Mouse (Mus musculus): Measurements from ENCODE around the gene Pth2.

The Pth2 gene

GRCm38 (mm10) chr7:45153586-45153985 is 27.2 kb upstream of the Pth2 start:
- no peak for DNase-seq (ENCODE audit: low read depth, low spot score)

GRCm38 (mm10) chr7:45154096-45154992 is 26.5 kb upstream of the Pth2 start, which contains the start of the genes Pih1d1 and Aldh16a1:
Gene Pih1d1, plus strand, starts transcription at chr7:45154303.
Gene Aldh16a1, minus strand, starts transcription at chr7:45154584.
- peak; percentile 90 for DNase-seq (ENCODE audit: low read depth, low spot score)

- DNase-seq (ENCODE audit: low read depth, low spot score) = no peak
Observed at GRCm38 (mm10) chr7:45154993-45155514, 25.7 kb upstream of the Pth2 start.

GRCm38 (mm10) chr7:45155590-45155989 is 25.2 kb upstream of the Pth2 start:
- no peak for DNase-seq (ENCODE audit: low read depth, low spot score)

- no peak for DNase-seq (ENCODE audit: low read depth, low spot score)
Observed at GRCm38 (mm10) chr7:45156206-45156605, 24.6 kb upstream of the Pth2 start.

GRCm38 (mm10) chr7:45157459-45157858 is 23.3 kb upstream of the Pth2 start:
- no peak for DNase-seq (ENCODE audit: low read depth, low spot score)

GRCm38 (mm10) chr7:45158991-45159390 is 21.8 kb upstream of the Pth2 start:
- DNase-seq (ENCODE audit: low read depth, low spot score) = no peak

- DNase-seq (ENCODE audit: low read depth, low spot score) = no peak
Observed at GRCm38 (mm10) chr7:45160316-45160800, 20.4 kb upstream of the Pth2 start.

- no peak for DNase-seq (ENCODE audit: low read depth, low spot score)
Observed at GRCm38 (mm10) chr7:45160866-45161265, 19.9 kb upstream of the Pth2 start.

- peak; percentile 90 for DNase-seq (ENCODE audit: low read depth, low spot score)
Observed at GRCm38 (mm10) chr7:45161612-45162473, 19.0 kb upstream of the Pth2 start.

- no peak for DNase-seq (ENCODE audit: low read depth, low spot score)
Observed at GRCm38 (mm10) chr7:45162551-45162950, 18.2 kb upstream of the Pth2 start.

GRCm38 (mm10) chr7:45162996-45163615 is 17.7 kb upstream of the Pth2 start:
- DNase-seq (ENCODE audit: low read depth, low spot score) = no peak

- no peak for DNase-seq (ENCODE audit: low read depth, low spot score)
Observed at GRCm38 (mm10) chr7:45163735-45164490, 16.9 kb upstream of the Pth2 start, which contains the start of gene Slc17a7. Gene Slc17a7, plus strand, starts transcription at chr7:45163949.

- no peak for DNase-seq (ENCODE audit: low read depth, low spot score)
Observed at GRCm38 (mm10) chr7:45164833-45165232, 16.0 kb upstream of the Pth2 start.

- no peak for DNase-seq (ENCODE audit: low read depth, low spot score)
Observed at GRCm38 (mm10) chr7:45165701-45166100, 15.1 kb upstream of the Pth2 start.

GRCm38 (mm10) chr7:45166950-45167401 is 13.8 kb upstream of the Pth2 start:
- DNase-seq (ENCODE audit: low read depth, low spot score) = no peak

- no peak for DNase-seq (ENCODE audit: low read depth, low spot score)
Observed at GRCm38 (mm10) chr7:45167761-45168445, 12.9 kb upstream of the Pth2 start.

- DNase-seq (ENCODE audit: low read depth, low spot score) = no peak
Observed at GRCm38 (mm10) chr7:45168656-45169055, 12.1 kb upstream of the Pth2 start.

- no peak for DNase-seq (ENCODE audit: low read depth, low spot score)
Observed at GRCm38 (mm10) chr7:45169495-45169894, 11.3 kb upstream of the Pth2 start.

- DNase-seq (ENCODE audit: low read depth, low spot score) = no peak
Observed at GRCm38 (mm10) chr7:45172974-45173373, 7.8 kb upstream of the Pth2 start.
